Mouse (Mus musculus) urinary bladder, postnatal 14 days (tissue): ENCODE measurements around the gene Shisa6.
"Not testable (repeated sequence)": the region's sequence is repeated elsewhere in the genome, so short reads cannot be mapped to it uniquely, and the experiment has no call there.

ENCODE experiments used
- DNase-seq: peaks from one replicate; pipeline ENCODE4 v3.0.0; 2021; ENCODE audit warnings: low spot score

Gene Shisa6

GRCm38 (mm10) chr11:66482501-66482900, 43.3 kb downstream of the Shisa6 start:
- DNase-seq: no peak

GRCm38 (mm10) chr11:66442631-66443030, 83.1 kb downstream of the Shisa6 start:
- no peak for DNase-seq

GRCm38 (mm10) chr11:66426129-66426528, 99.6 kb downstream of the Shisa6 start:
- no peak for DNase-seq

GRCm38 (mm10) chr11:66418216-66418615, 107.5 kb downstream of the Shisa6 start:
- no peak for DNase-seq

GRCm38 (mm10) chr11:66408721-66409120, 117.0 kb downstream of the Shisa6 start:
- not testable (repeated sequence) for DNase-seq

- no peak for DNase-seq
These were observed 125.7 kb downstream of the Shisa6 start for GRCm38 (mm10) chr11:66400036-66400435.

- peak; percentile 7 for DNase-seq
These were observed 138.2 kb downstream of the Shisa6 start for GRCm38 (mm10) chr11:66387561-66387960.

- no peak for DNase-seq
These were observed 154.0 kb downstream of the Shisa6 start for GRCm38 (mm10) chr11:66371796-66372195.

- DNase-seq: no peak
These were observed 156.0 kb downstream of the Shisa6 start for GRCm38 (mm10) chr11:66369764-66370163.

- no peak for DNase-seq
These were observed 158.7 kb downstream of the Shisa6 start for GRCm38 (mm10) chr11:66366809-66367685.

- no peak for DNase-seq
These were observed 166.0 kb downstream of the Shisa6 start for GRCm38 (mm10) chr11:66359811-66360210.

- no peak for DNase-seq
These were observed 180.9 kb downstream of the Shisa6 start for GRCm38 (mm10) chr11:66344822-66345221.

GRCm38 (mm10) chr11:66336313-66336712, 189.5 kb downstream of the Shisa6 start:
- DNase-seq: no peak

GRCm38 (mm10) chr11:66312764-66313163, 213.0 kb downstream of the Shisa6 start:
- no peak for DNase-seq

- no peak for DNase-seq
These were observed 221.4 kb downstream of the Shisa6 start for GRCm38 (mm10) chr11:66304396-66304795.

GRCm38 (mm10) chr11:66274707-66275081, 251.1 kb downstream of the Shisa6 start:
- no peak for DNase-seq

GRCm38 (mm10) chr11:66273904-66274706, 251.7 kb downstream of the Shisa6 start:
- no peak for DNase-seq

- DNase-seq: no peak
These were observed 258.7 kb downstream of the Shisa6 start for GRCm38 (mm10) chr11:66267029-66267428.

GRCm38 (mm10) chr11:66265336-66265990, 260.3 kb downstream of the Shisa6 start:
- DNase-seq: no peak

GRCm38 (mm10) chr11:66260205-66260604, 265.6 kb downstream of the Shisa6 start:
- no peak for DNase-seq

GRCm38 (mm10) chr11:66258851-66259250, 266.9 kb downstream of the Shisa6 start:
- peak; percentile 33 for DNase-seq

GRCm38 (mm10) chr11:66247115-66247514, 278.6 kb downstream of the Shisa6 start:
- DNase-seq: no peak
